Mouse (Mus musculus) neural tube, embryonic 15.5 days (tissue): ENCODE data around the gene Cd247. TPM values are rescaled to one million over a fixed set of nuclear protein-coding genes. Genes with fewer than 3 reads are reported as not detected.
A peak's percentile ranks its signal among the peaks of the same experiment; 100 is the strongest.

Experiments
- ATAC-seq: fragments of 200-750 bp; cut with Nextera tagmentation; 2 replicates; pipeline ENCODE4 v1.8.0; 2017; ENCODE audit warnings: mild to moderate bottlenecking, moderate TSS enrichment, moderate library complexity; ENCODE audit not compliant: low FRiP score
- H3K27ac ChIP-seq: fragments of 300-500 bp; sonication (generic); replicated peaks from 2 replicates; pipeline ENCODE4 v1.5.1; 2015; ENCODE audit warnings: mild to moderate bottlenecking, inconsistent platforms
- H3K27me3 ChIP-seq: fragments of 300-500 bp; sonication (generic); replicated peaks from 2 replicates; pipeline ENCODE4 v1.6.1; 2015; ENCODE audit warnings: inconsistent platforms
- H3K36me3 ChIP-seq: fragments of 300-500 bp; sonication (generic); 2 replicates; pipeline ENCODE4 v1.6.1; 2015; ENCODE audit warnings: inconsistent platforms
- H3K4me1 ChIP-seq: fragments of 300-500 bp; sonication (generic); 2 replicates; pipeline ENCODE4 v1.6.1; 2015; ENCODE audit warnings: inconsistent platforms
- H3K4me2 ChIP-seq: fragments of 300-500 bp; sonication (generic); 2 replicates; pipeline ENCODE4 v1.6.1; 2015; ENCODE audit warnings: inconsistent platforms, mild to moderate bottlenecking, moderate library complexity
- H3K4me3 ChIP-seq: fragments of 300-500 bp; sonication (generic); replicated peaks from 2 replicates; pipeline ENCODE4 v1.5.1; 2015; ENCODE audit warnings: mild to moderate bottlenecking, inconsistent platforms
- H3K9ac ChIP-seq: fragments of 300-500 bp; sonication (generic); replicated peaks from 2 replicates; pipeline ENCODE4 v1.6.1; 2015; ENCODE audit warnings: mild to moderate bottlenecking, inconsistent platforms
- H3K9me3 ChIP-seq: fragments of 300-500 bp; sonication (generic); replicated peaks from 2 replicates; pipeline ENCODE4 v1.6.1; 2016; ENCODE audit warnings: inconsistent platforms
- WGBS: fragments of 180-500 bp; shearing (Covaris S2); methylation state at CpG from one replicate; pipeline ENCODE4 v1.1.7; 2015; ENCODE audit warnings: mixed read lengths; 5-methylcytosine and 5-hydroxymethylcytosine counted together
- polyA plus RNA-seq: library from polyadenylated mRNA; unstranded; fragments of >200 nt; fragmentation: Nextera tagmentation; extraction: Ambion mirVana; gene quantifications from 2 replicates; pipeline ENCODE4 v1.2.1, GENCODE M21; 2015

Cd247 gene
- polyA plus RNA-seq, 1 experiment from 2014 or later = 0.70 TPM

GRCm38 (mm10) chr1:165804133-165804532 lies 15.7 kb downstream of the Cd247 start:
- no peaks in the 10 kb centered on the region for H3K4me1 ChIP-seq
- 94% methylated on average over 4 of the region's 4 CpGs for WGBS
- ATAC-seq = no peak
- no peak overlapping the region for H3K4me2 ChIP-seq
- H3K9ac ChIP-seq = no peak overlapping the region
- H3K36me3 ChIP-seq = no peaks in the 10 kb centered on the region
- H3K27me3 ChIP-seq = no peaks in the 10 kb centered on the region
- no peak overlapping the region for H3K27ac ChIP-seq
- H3K4me3 ChIP-seq = no peak overlapping the region
- H3K9me3 ChIP-seq = no peaks in the 10 kb centered on the region

DNA sequence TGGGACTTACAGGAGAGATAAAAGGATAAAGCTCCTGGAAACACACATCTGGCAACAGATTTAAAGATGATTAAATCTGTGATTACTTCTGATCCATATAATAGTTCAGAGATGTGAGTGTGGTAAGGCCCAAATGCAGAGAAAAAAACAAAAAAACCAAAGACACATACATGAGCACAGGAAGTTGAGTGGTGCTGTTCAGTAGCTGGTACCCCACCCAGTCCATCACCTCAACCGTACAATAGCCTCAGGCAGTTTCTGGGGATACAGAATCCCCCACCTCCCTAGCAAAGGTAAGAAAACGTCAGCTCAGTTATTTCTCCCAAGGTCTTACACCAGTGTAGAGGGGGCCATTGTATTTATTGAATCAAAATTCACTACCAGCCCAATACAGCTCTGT lies 22.2 kb downstream of the Cd247 start:
- Histone ChIP-seq H3K36me3 (no peaks in the 10 kb centered on the region), H3K27ac (no peak overlapping the region), H3K4me3 (no peak overlapping the region), H3K27me3 (peaks cover 10% of the 10 kb centered on the region; the same call in 1 of the 2 replicates), H3K4me1 (peaks cover 13% of the 10 kb centered on the region), H3K9me3 (no peaks in the 10 kb centered on the region), H3K4me2 (no peak overlapping the region), H3K9ac (no peak overlapping the region)
- WGBS = 80% methylated on average over 2 of the region's 2 CpGs
- no peak for ATAC-seq

GRCm38 (mm10) chr1:165811170-165811569 lies 22.7 kb downstream of the Cd247 start:
- 93% methylated on average over 5 of the region's 5 CpGs for WGBS
- Histone ChIP-seq H3K9me3 (no peaks in the 10 kb centered on the region), H3K27ac (no peak overlapping the region), H3K4me2 (no peak overlapping the region), H3K4me3 (no peak overlapping the region), H3K36me3 (no peaks in the 10 kb centered on the region), H3K27me3 (peaks cover 11% of the 10 kb centered on the region; the same call in 1 of the 2 replicates), H3K9ac (no peak overlapping the region), H3K4me1 (peaks cover 13% of the 10 kb centered on the region)
- no peak for ATAC-seq

DNA sequence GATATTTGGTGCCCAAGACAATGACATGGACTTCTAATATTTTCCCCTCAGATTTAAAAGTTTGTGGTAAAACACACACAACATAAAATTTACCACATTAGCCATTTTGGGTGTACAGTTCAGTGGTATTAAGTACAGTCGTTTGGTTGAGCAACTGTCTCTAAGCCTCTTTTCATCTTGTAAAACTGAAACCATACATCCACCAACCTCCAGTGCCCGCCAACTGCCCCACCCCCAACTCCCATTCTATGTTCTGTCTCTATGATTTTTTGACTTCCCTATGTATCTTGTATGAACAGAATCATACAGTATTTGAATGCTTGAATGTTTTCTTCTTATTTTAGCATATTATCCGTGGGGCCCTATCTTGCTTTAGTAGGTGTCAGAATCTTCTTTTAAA lies 24.3 kb downstream of the Cd247 start:
- WGBS = 87% methylated on average over 3 of the region's 3 CpGs
- Histone ChIP-seq H3K27me3 (peaks cover 27% of the 10 kb centered on the region), H3K4me1 (peaks cover 13% of the 10 kb centered on the region), H3K27ac (no peak overlapping the region), H3K9ac (no peak overlapping the region), H3K36me3 (no peaks in the 10 kb centered on the region), H3K4me3 (no peak overlapping the region), H3K9me3 (no peaks in the 10 kb centered on the region), H3K4me2 (no peak overlapping the region)
- ATAC-seq = no peak

GRCm38 (mm10) chr1:165814116-165814515 lies 25.6 kb downstream of the Cd247 start:
- H3K9ac ChIP-seq = no peak overlapping the region

GRCm38 (mm10) chr1:165814521-165815278 lies 26.2 kb downstream of the Cd247 start:
- WGBS = 17% methylated on average over 14 of the region's 14 CpGs
- no peak overlapping the region for H3K4me3 ChIP-seq
- H3K9ac ChIP-seq = no peak overlapping the region
- H3K27me3 ChIP-seq = peaks cover 43% of the 10 kb centered on the region
- H3K9me3 ChIP-seq = no peaks in the 10 kb centered on the region
- peak overlapping the region; percentile 19 for H3K4me2 ChIP-seq
- H3K4me1 ChIP-seq = peaks cover 17% of the 10 kb centered on the region
- H3K36me3 ChIP-seq = no peaks in the 10 kb centered on the region
- no peak overlapping the region for H3K27ac ChIP-seq
- ATAC-seq = no peak

More at GRCm38 (mm10) chr1:165814116-165814515, 25.6 kb downstream of the Cd247 start:
- H3K36me3 ChIP-seq = no peaks in the 10 kb centered on the region
- 0 out of 2 replicates have a peak overlapping the region, but pooled peaks have one; percentile 19 for H3K4me2 ChIP-seq
- no peak overlapping the region for H3K27ac ChIP-seq
- 11% methylated on average over 7 of the region's 7 CpGs for WGBS
- H3K27me3 ChIP-seq = peaks cover 38% of the 10 kb centered on the region
- H3K9me3 ChIP-seq = no peaks in the 10 kb centered on the region
- ATAC-seq = no peak
- no peak overlapping the region for H3K4me3 ChIP-seq
- peaks cover 17% of the 10 kb centered on the region for H3K4me1 ChIP-seq

DNA sequence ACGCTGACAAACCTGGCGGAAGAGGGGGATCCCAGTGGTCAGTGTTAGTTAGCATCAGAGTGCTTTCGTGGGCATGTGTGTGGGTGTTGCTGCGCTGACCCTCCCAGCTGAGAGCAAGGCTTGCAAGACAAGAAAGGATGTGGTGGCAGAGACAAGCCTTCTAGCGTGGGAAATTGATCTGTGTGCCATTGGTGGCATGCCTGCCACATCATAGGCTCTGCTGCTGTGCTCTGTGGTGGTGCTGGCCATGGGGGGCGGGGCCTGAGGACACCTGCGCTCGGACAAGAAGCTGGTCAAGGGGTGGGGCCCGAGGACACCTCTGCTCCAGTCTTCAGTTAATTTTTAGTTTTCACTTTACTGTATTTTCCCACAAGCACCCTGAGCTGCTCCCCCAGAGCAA lies 27.9 kb downstream of the Cd247 start:
- no peak overlapping the region for H3K27ac ChIP-seq
- H3K27me3 ChIP-seq = peaks cover 44% of the 10 kb centered on the region
- 88% methylated on average over 9 of the region's 9 CpGs for WGBS
- H3K4me3 ChIP-seq = no peak overlapping the region
- H3K36me3 ChIP-seq = no peaks in the 10 kb centered on the region
- no peak overlapping the region for H3K9ac ChIP-seq
- no peak for ATAC-seq
- peaks cover 17% of the 10 kb centered on the region for H3K4me1 ChIP-seq
- H3K4me2 ChIP-seq = no peak overlapping the region
- no peaks in the 10 kb centered on the region for H3K9me3 ChIP-seq

GRCm38 (mm10) chr1:165817264-165817663 lies 28.8 kb downstream of the Cd247 start:
- no peak for ATAC-seq

GRCm38 (mm10) chr1:165818145-165818860 lies 29.8 kb downstream of the Cd247 start:
- no peaks in the 10 kb centered on the region for H3K9me3 ChIP-seq
- H3K27ac ChIP-seq = no peak overlapping the region
- no peak overlapping the region for H3K4me3 ChIP-seq
- 0 out of 2 replicates have a peak, but pooled peaks have one; percentile 39 for ATAC-seq
- 42% methylated on average over 8 of the region's 8 CpGs for WGBS
- peaks cover 17% of the 10 kb centered on the region for H3K4me1 ChIP-seq
- no peaks in the 10 kb centered on the region for H3K36me3 ChIP-seq
- peaks cover 42% of the 10 kb centered on the region for H3K27me3 ChIP-seq
- no peak overlapping the region for H3K4me2 ChIP-seq
- H3K9ac ChIP-seq = no peak overlapping the region

More at GRCm38 (mm10) chr1:165817264-165817663, 28.8 kb downstream of the Cd247 start:
- 62% methylated on average over 9 of the region's 9 CpGs for WGBS
- Histone ChIP-seq H3K4me2 (no peak overlapping the region), H3K27me3 (peaks cover 41% of the 10 kb centered on the region), H3K27ac (no peak overlapping the region), H3K36me3 (no peaks in the 10 kb centered on the region), H3K4me3 (no peak overlapping the region), H3K9me3 (no peaks in the 10 kb centered on the region), H3K9ac (no peak overlapping the region), H3K4me1 (peaks cover 17% of the 10 kb centered on the region)

GRCm38 (mm10) chr1:165819147-165819546 lies 30.7 kb downstream of the Cd247 start:
- Histone ChIP-seq H3K4me1 (peaks cover 11% of the 10 kb centered on the region), H3K27ac (no peak overlapping the region), H3K9me3 (no peaks in the 10 kb centered on the region), H3K4me2 (no peak overlapping the region), H3K36me3 (no peaks in the 10 kb centered on the region), H3K9ac (no peak overlapping the region), H3K4me3 (no peak overlapping the region), H3K27me3 (peaks cover 44% of the 10 kb centered on the region)
- WGBS = 78% methylated on average over 4 of the region's 4 CpGs
- ATAC-seq = no peak

DNA sequence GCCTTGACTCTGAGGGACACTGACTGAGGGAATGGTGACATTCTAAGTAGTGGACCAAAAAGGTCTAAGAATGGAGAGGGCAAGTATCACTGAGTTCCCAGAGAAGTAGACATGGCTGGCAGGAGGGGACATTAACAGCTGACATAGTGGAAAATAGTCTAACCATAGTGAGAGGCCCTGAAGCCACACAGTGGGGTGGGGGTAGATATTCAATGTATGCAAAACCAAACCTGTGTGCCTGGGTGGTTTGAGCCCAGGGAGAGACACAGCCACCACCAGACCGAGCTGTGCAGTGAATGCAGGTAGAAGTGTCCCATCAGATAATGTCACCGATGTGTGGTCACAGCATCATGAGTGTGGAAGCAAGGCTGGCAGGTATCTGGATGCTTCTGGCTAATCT lies 33.5 kb downstream of the Cd247 start:
- 95% methylated on average over 2 of the region's 2 CpGs for WGBS
- H3K9me3 ChIP-seq = no peaks in the 10 kb centered on the region
- no peak overlapping the region for H3K4me3 ChIP-seq
- no peak overlapping the region for H3K9ac ChIP-seq
- H3K27me3 ChIP-seq = peaks cover 31% of the 10 kb centered on the region
- no peak for ATAC-seq
- peaks cover 3% of the 10 kb centered on the region; the same call in 1 of the 2 replicates for H3K4me1 ChIP-seq
- no peak overlapping the region for H3K27ac ChIP-seq
- no peak overlapping the region for H3K4me2 ChIP-seq
- no peaks in the 10 kb centered on the region for H3K36me3 ChIP-seq

DNA sequence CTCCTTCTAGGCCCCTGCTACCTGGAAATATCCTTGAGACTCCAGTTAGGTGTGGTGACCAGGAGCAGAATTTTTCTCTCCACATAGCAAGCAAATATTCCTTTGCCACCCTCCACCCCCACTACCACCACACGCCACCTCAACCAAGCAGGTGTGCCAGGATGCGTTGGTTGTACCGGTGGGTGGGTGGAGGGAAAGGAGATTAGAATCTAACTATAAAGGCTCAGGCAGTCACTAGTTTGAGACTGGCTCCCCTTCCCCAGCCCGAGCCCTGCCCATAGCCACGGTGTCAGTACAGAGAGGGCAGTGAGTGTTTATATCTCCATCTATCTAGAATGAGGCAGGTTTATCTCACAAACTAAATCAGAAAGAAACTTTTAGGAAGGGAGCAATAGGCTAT lies 39.7 kb downstream of the Cd247 start:
- Histone ChIP-seq H3K4me3 (no peak overlapping the region), H3K9ac (no peak overlapping the region), H3K4me1 (peaks cover 4% of the 10 kb centered on the region), H3K27me3 (peaks cover 3% of the 10 kb centered on the region; the same call in 1 of the 2 replicates), H3K4me2 (no peak overlapping the region), H3K27ac (no peak overlapping the region), H3K9me3 (no peaks in the 10 kb centered on the region), H3K36me3 (no peaks in the 10 kb centered on the region)
- no peak for ATAC-seq
- 87% methylated on average over 5 of the region's 5 CpGs for WGBS
